Mouse (Mus musculus) brain, embryonic 14.5 days (tissue): Measurements from ENCODE around the gene Sel1l3. TPM values are rescaled to one million over a fixed set of nuclear protein-coding genes. Genes with fewer than 3 reads are reported as not detected.
A peak's percentile ranks its signal among the peaks of the same experiment; 100 is the strongest.

Experiments used
- DNase-seq: peaks from one replicate; pipeline ENCODE4 v3.0.0-alpha.2; 2011; ENCODE audit warnings: low read depth
- CTCF ChIP-seq: fragments of 200-500 bp; IDR thresholded peaks from 2 replicates; pipeline ENCODE4 v1.5.1; 2012; ENCODE audit warnings: inconsistent platforms, mild to moderate bottlenecking, moderate library complexity, borderline replicate concordance; ENCODE audit not compliant: insufficient read depth, insufficient read length; ENCODE audit errors: extremely low read depth
- POLR2A ChIP-seq: fragments of 200-500 bp; IDR thresholded peaks from 2 replicates; pipeline ENCODE4 v1.6.1; 2012; ENCODE audit warnings: mild to moderate bottlenecking, inconsistent platforms, borderline replicate concordance; ENCODE audit not compliant: poor library complexity, insufficient read depth, insufficient read length, severe bottlenecking; ENCODE audit errors: extremely low read depth
- polyA plus RNA-seq: library from polyadenylated mRNA; depleted of rRNA; stranded (reverse); fragments of >200 nt; gene quantifications from 2 replicates; pipeline ENCODE4 v1.2.3, GENCODE M21; 2012

Sel1l3 gene
- polyA plus RNA-seq, 1 experiment = 15.5 TPM

- no peak for DNase-seq
- TF ChIP-seq CTCF = no peak
- TF ChIP-seq POLR2A = no peak
Observed at GRCm38 (mm10) chr5:53210481-53210880, 3.2 kb downstream of the Sel1l3 start.

DNA sequence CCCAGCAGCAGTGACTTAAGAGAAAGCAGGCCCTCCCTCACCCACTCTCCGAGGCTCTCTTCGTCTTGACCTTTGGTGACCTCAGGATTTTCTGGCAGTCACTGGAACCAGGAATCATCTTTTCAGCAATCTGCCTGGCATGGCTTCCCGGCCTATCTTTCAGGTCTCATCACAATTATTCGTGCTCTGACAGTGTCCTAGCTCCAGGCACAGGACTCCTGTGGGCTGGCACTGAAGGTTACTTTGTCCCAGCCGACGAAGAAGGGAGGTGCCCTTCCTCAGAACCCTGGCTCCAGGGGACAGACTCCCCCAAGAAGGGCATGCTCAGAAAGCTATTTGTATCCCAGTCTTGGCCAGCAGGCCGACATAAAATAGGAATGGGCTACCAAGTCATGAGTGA lies 4.0 kb downstream of the Sel1l3 start:
- no peak for DNase-seq
- no peak for TF ChIP-seq CTCF

- no peak for DNase-seq
- TF ChIP-seq POLR2A = no peak
- TF ChIP-seq CTCF = no peak
Observed at GRCm38 (mm10) chr5:53208731-53209130, 5.0 kb downstream of the Sel1l3 start.

DNA sequence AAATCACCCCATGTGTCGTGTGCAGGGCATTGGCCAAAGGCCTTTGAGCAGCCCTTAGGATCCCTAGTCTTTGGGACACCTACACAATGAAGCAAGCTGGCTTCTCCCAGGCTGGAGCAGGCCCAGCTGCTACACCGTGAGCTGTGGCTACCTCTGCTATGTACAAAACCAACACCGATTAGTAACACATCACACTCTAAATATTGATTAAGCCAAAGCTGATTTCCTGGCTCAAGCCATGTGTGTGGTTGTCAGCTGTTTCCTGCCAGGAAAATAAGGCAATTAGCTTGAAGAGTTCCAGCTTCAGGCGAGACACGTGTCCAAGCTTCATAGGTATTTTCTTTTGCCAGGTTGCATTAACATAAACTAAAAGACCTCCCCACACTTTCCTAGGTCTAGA lies 7.2 kb downstream of the Sel1l3 start:
- no peak for DNase-seq
- TF ChIP-seq POLR2A (no peak), CTCF (no peak)

DNA sequence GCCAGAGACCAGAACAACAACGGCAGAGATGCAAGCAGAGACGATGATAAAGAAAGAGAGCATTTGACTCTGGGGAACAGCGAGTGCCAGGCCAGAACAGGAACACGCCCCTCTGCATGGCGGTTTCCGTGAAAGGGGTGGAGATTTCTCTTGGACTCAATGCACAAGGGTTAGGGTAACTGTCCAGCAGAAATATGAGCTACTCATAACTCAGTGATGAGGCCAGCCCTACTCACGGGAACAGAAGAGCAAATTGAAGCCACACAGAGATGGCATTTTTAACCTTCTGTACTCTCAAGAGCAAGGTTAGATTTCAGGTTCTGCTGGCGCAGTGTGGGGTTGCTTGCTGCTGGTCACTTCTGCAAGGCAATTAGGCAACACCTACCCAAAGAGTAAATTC lies 11.0 kb downstream of the Sel1l3 start:
- no peak for DNase-seq
- TF ChIP-seq POLR2A (no peak), CTCF (no peak)

GRCm38 (mm10) chr5:53200825-53201224 lies 12.9 kb downstream of the Sel1l3 start:
- no peak for DNase-seq
- no peak for TF ChIP-seq CTCF
- no peak for TF ChIP-seq POLR2A

GRCm38 (mm10) chr5:53198408-53198807 lies 15.3 kb downstream of the Sel1l3 start:
- no peak for DNase-seq
- TF ChIP-seq CTCF (no peak), POLR2A (no peak)

GRCm38 (mm10) chr5:53196387-53197088 lies 17.2 kb downstream of the Sel1l3 start:
- TF ChIP-seq POLR2A = no peak
- TF ChIP-seq CTCF = no peak
- no peak for DNase-seq

GRCm38 (mm10) chr5:53194841-53195240 lies 18.9 kb downstream of the Sel1l3 start:
- no peak for DNase-seq
- TF ChIP-seq POLR2A (no peak), CTCF (no peak)

GRCm38 (mm10) chr5:53194421-53194820 lies 19.3 kb downstream of the Sel1l3 start:
- TF ChIP-seq POLR2A (no peak), CTCF (no peak)
- DNase-seq = no peak

DNA sequence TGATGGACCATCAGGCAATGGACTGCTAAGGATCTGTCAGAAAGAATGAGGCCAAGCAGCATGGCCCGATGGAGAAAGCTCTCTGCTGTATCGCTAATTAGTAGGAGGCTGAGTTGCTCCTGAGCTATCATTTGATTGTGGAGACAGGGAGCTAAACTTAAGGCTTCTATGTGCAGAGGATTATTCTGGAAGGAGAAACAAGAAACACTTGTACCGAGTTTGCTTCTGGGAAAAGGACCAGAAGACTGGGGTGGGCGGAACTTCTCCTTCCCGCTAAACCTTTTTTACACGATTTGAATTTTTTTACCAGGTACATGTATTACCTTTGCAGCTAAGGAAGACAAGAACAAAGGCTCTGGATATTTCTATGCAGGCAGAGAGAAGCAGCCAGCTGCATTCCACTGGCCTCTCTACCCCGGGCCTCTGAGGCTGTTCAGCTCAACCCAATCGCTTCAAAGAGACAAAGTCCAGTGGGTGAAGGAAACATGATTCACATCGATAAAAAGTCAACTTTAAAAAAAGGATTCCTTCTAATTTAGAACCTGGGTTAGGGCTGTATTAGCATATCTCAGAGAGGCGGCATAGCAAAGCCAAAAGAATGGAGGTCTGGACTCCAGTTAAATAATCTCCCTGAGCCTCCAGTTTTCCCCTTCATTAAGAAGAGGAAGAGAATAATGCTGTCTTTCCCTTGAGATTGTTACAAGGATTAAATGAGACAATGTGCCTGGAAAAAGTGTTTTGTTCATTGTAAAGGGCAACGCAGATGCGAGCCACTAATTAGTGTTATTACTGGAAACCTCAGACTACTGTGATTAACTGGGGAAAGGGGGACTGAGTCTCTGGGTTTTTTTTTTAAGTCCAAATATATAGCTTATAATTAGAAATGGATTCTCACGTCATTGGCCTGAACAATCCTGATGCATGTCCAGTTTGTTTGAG lies 20.4 kb downstream of the Sel1l3 start:
- DNase-seq = peak; percentile 66
- TF ChIP-seq POLR2A (no peak), CTCF (no peak)
